Mouse (Mus musculus) heart, embryonic 16.5 days (tissue): Measurements from ENCODE around the gene Zbtb17. TPM values are rescaled to one million over a fixed set of nuclear protein-coding genes. Genes with fewer than 3 reads are reported as not detected.

Experiments
- ATAC-seq: fragments of 200-750 bp; cut with Nextera tagmentation; replicated peaks from 2 replicates; pipeline ENCODE4 v1.8.0; 2017; ENCODE audit warnings: moderate number of reproducible peaks; ENCODE audit not compliant: insufficient read depth, low FRiP score; ENCODE audit errors: extremely low read depth
- H3K27ac ChIP-seq: fragments of 300-500 bp; sonication (generic); 2 replicates; pipeline ENCODE4 v1.5.1; 2014; ENCODE audit warnings: mild to moderate bottlenecking, low read length, control low read depth, moderate library complexity
- H3K27me3 ChIP-seq: fragments of 300-500 bp; sonication (generic); 2 replicates; pipeline ENCODE4 v1.6.1; 2014; ENCODE audit warnings: low read length, mixed read lengths; ENCODE audit not compliant: control insufficient read depth, insufficient read depth
- H3K36me3 ChIP-seq: fragments of 300-500 bp; sonication (generic); 2 replicates; pipeline ENCODE4 v1.6.1; 2014; ENCODE audit not compliant: control insufficient read depth, insufficient read depth
- H3K4me1 ChIP-seq: fragments of 300-500 bp; sonication (generic); 2 replicates; pipeline ENCODE4 v1.6.1; 2014; ENCODE audit warnings: low read length, mixed read lengths; ENCODE audit not compliant: control insufficient read depth, insufficient read depth
- H3K4me2 ChIP-seq: fragments of 300-500 bp; sonication (generic); 2 replicates; pipeline ENCODE4 v1.6.1; 2014; ENCODE audit warnings: low read depth, mild to moderate bottlenecking, control low read depth, low read length
- H3K4me3 ChIP-seq: fragments of 300-500 bp; sonication (generic); 2 replicates; pipeline ENCODE4 v1.5.1; 2014; ENCODE audit warnings: mild to moderate bottlenecking, control low read depth, low read length
- H3K9ac ChIP-seq: fragments of 300-500 bp; sonication (generic); 2 replicates; pipeline ENCODE4 v1.6.1; 2014; ENCODE audit warnings: low read length, control low read depth
- H3K9me3 ChIP-seq: fragments of 300-500 bp; sonication (generic); replicated peaks from 2 replicates; pipeline ENCODE4 v1.6.1; 2016; ENCODE audit warnings: low read length; ENCODE audit not compliant: control insufficient read depth
- WGBS: fragments of 180-500 bp; shearing (Covaris S2); extraction: QIAGEN DNeasy Blood & Tissue Kit; methylation state at CpG from one replicate; pipeline ENCODE4 v1.1.7; 2014; 5-methylcytosine and 5-hydroxymethylcytosine counted together
- polyA plus RNA-seq: library from polyadenylated mRNA; unstranded; fragments of >200 nt; fragmentation: Nextera tagmentation; extraction: Ambion mirVana; gene quantifications from 2 replicates; pipeline ENCODE4 v1.2.1, GENCODE M21; 2015

The Zbtb17 gene
- polyA plus RNA-seq, 1 experiment from 2014 or later, result 22.2 TPM

GRCm38 (mm10) chr4:141500637-141501036 is 56.2 kb downstream of the Zbtb17 start:
- WGBS, result 62% methylated on average over 4 of the region's 4 CpGs
- Histone ChIP-seq H3K4me1 (peaks cover 19% of the 10 kb centered on the region), H3K4me3 (no peak overlapping the region), H3K27me3 (no peaks in the 10 kb centered on the region), H3K9me3 (no peaks in the 10 kb centered on the region), H3K4me2 (no peak overlapping the region), H3K36me3 (no peaks in the 10 kb centered on the region), H3K9ac (no peak overlapping the region), H3K27ac (0 out of 2 replicates have a peak overlapping the region, but pooled peaks have one; percentile 11)
- no peak for ATAC-seq

GRCm38 (mm10) chr4:141501058-141501457 is 56.6 kb downstream of the Zbtb17 start:
- 0 out of 2 replicates have a peak overlapping the region, but pooled peaks have one; percentile 11 for H3K27ac ChIP-seq

GRCm38 (mm10) chr4:141502723-141503122 is 58.3 kb downstream of the Zbtb17 start:
- no peak for ATAC-seq
- no peaks in the 10 kb centered on the region for H3K27me3 ChIP-seq
- H3K4me3 ChIP-seq, result no peak overlapping the region
- H3K4me2 ChIP-seq, result no peak overlapping the region
- H3K9me3 ChIP-seq, result no peaks in the 10 kb centered on the region
- 76% methylated on average over 5 of the region's 5 CpGs for WGBS
- no peak overlapping the region for H3K27ac ChIP-seq
- H3K36me3 ChIP-seq, result no peaks in the 10 kb centered on the region
- H3K4me1 ChIP-seq, result peaks cover 36% of the 10 kb centered on the region
- H3K9ac ChIP-seq, result no peak overlapping the region

More at GRCm38 (mm10) chr4:141501058-141501457, 56.6 kb downstream of the Zbtb17 start:
- no peaks in the 10 kb centered on the region for H3K9me3 ChIP-seq
- no peaks in the 10 kb centered on the region for H3K36me3 ChIP-seq
- no peaks in the 10 kb centered on the region for H3K27me3 ChIP-seq
- 52% methylated on average over 5 of the region's 5 CpGs for WGBS
- peaks cover 22% of the 10 kb centered on the region for H3K4me1 ChIP-seq
- no peak for ATAC-seq
- H3K9ac ChIP-seq, result 0 out of 2 replicates have a peak overlapping the region, but pooled peaks have one; percentile 22
- no peak overlapping the region for H3K4me3 ChIP-seq
- no peak overlapping the region for H3K4me2 ChIP-seq

- Histone ChIP-seq H3K27me3 (no peaks in the 10 kb centered on the region), H3K4me1 (peaks cover 36% of the 10 kb centered on the region), H3K4me2 (no peak overlapping the region), H3K27ac (no peak overlapping the region), H3K36me3 (no peaks in the 10 kb centered on the region), H3K9ac (no peak overlapping the region), H3K9me3 (no peaks in the 10 kb centered on the region), H3K4me3 (no peak overlapping the region)
- WGBS, result 91% methylated on average over 4 of the region's 4 CpGs
- ATAC-seq, result no peak
These were observed 60.0 kb downstream of the Zbtb17 start for GRCm38 (mm10) chr4:141504471-141504870.

GRCm38 (mm10) chr4:141505810-141506209 is 61.4 kb downstream of the Zbtb17 start:
- no peak for ATAC-seq

GRCm38 (mm10) chr4:141506352-141506751 is 61.9 kb downstream of the Zbtb17 start:
- peak; percentile 85 for ATAC-seq
- H3K4me3 ChIP-seq, result peak overlapping the region; percentile 15

More at GRCm38 (mm10) chr4:141505810-141506209, 61.4 kb downstream of the Zbtb17 start:
- H3K36me3 ChIP-seq, result no peaks in the 10 kb centered on the region
- H3K27me3 ChIP-seq, result no peaks in the 10 kb centered on the region
- WGBS, result 94% methylated on average over 10 of the region's 11 CpGs
- H3K4me3 ChIP-seq, result no peak overlapping the region
- H3K4me2 ChIP-seq, result no peak overlapping the region
- peak overlapping the region; percentile 74 for H3K27ac ChIP-seq
- no peaks in the 10 kb centered on the region for H3K9me3 ChIP-seq
- H3K9ac ChIP-seq, result no peak overlapping the region
- H3K4me1 ChIP-seq, result peaks cover 29% of the 10 kb centered on the region

GRCm38 (mm10) chr4:141506893-141507292 is 62.4 kb downstream of the Zbtb17 start:
- H3K36me3 ChIP-seq, result no peaks in the 10 kb centered on the region
- peak overlapping the region; percentile 44 for H3K9ac ChIP-seq
- ATAC-seq, result 0 out of 2 replicates have a peak, but pooled peaks have one; percentile 26
- WGBS, result 49% methylated on average over 10 of the region's 10 CpGs
- H3K4me2 ChIP-seq, result peak overlapping the region; percentile 46
- H3K27me3 ChIP-seq, result no peaks in the 10 kb centered on the region
- H3K4me1 ChIP-seq, result peaks cover 18% of the 10 kb centered on the region
- H3K9me3 ChIP-seq, result no peaks in the 10 kb centered on the region
- H3K27ac ChIP-seq, result peak overlapping the region; percentile 74
- H3K4me3 ChIP-seq, result no peak overlapping the region; the same call in 1 of the 2 replicates

More at GRCm38 (mm10) chr4:141506352-141506751, 61.9 kb downstream of the Zbtb17 start:
- Histone ChIP-seq H3K27ac (peak overlapping the region; percentile 74), H3K9ac (peak overlapping the region; percentile 44; the same call in 1 of the 2 replicates), H3K4me2 (peak overlapping the region; percentile 46), H3K4me1 (peaks cover 23% of the 10 kb centered on the region), H3K27me3 (no peaks in the 10 kb centered on the region), H3K36me3 (no peaks in the 10 kb centered on the region), H3K9me3 (no peaks in the 10 kb centered on the region)
- 20% methylated on average over 10 of the region's 10 CpGs for WGBS

- Histone ChIP-seq H3K27ac (no peak overlapping the region), H3K4me2 (no peak overlapping the region), H3K9me3 (no peaks in the 10 kb centered on the region), H3K4me1 (peaks cover 32% of the 10 kb centered on the region), H3K36me3 (no peaks in the 10 kb centered on the region), H3K27me3 (no peaks in the 10 kb centered on the region), H3K9ac (no peak overlapping the region), H3K4me3 (no peak overlapping the region)
- WGBS, result 81% methylated on average over 13 of the region's 13 CpGs
- no peak for ATAC-seq
These were observed 66.0 kb downstream of the Zbtb17 start for GRCm38 (mm10) chr4:141510457-141510856.

- peaks cover 6% of the 10 kb centered on the region; the same call in 1 of the 2 replicates for H3K36me3 ChIP-seq
- H3K27me3 ChIP-seq, result no peaks in the 10 kb centered on the region
- no peak overlapping the region for H3K9ac ChIP-seq
- 77% methylated on average over 6 of the region's 6 CpGs for WGBS
- H3K27ac ChIP-seq, result no peak overlapping the region
- H3K4me1 ChIP-seq, result peaks cover 18% of the 10 kb centered on the region
- no peak overlapping the region for H3K4me3 ChIP-seq
- no peaks in the 10 kb centered on the region for H3K9me3 ChIP-seq
- H3K4me2 ChIP-seq, result no peak overlapping the region
- no peak for ATAC-seq
These were observed 67.7 kb downstream of the Zbtb17 start for GRCm38 (mm10) chr4:141512145-141512544.
